Mouse (Mus musculus): Measurements from ENCODE around the gene Oprl1. TPM values are rescaled to one million over a fixed set of nuclear protein-coding genes. Genes with fewer than 3 reads are reported as not detected.
A peak's percentile ranks its signal among the peaks of the same experiment; 100 is the strongest.

Oprl1 gene
- total RNA-seq, 2 experiments from 2014 or later: 56.1 to 57.3 TPM

DNA sequence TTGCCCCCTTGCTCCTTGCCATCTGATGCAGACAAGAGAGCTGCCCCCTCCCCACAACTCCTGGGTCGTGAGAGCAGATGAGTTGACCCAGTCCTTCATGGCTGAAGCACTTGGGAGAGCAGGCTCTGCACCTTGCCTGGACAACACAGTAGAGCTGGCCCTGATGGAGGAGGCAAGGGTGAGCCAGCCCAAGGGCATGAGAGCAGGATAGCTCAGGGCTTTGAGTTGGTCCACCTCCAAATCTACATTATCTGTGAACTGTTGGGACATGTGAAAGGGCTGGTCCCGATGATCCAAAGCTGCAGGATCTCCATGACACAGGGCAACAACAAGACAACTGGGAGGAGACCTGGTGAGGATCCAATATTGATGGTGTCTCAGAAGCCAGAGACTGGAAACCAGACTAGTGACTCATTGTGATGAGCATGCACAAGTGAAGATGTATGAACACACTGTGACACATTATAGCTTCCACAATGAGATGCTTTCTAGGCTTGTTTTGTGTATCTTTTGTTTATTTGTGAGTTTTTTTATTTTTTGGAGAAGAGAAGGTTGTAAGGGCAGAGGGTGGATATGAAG is 43.4 kb downstream of the Oprl1 start:
- intact Hi-C loops (cut with DNase I): no loop called here
- DNase-seq (ENCODE audit: low spot score in 2 of 2): no peak

DNA sequence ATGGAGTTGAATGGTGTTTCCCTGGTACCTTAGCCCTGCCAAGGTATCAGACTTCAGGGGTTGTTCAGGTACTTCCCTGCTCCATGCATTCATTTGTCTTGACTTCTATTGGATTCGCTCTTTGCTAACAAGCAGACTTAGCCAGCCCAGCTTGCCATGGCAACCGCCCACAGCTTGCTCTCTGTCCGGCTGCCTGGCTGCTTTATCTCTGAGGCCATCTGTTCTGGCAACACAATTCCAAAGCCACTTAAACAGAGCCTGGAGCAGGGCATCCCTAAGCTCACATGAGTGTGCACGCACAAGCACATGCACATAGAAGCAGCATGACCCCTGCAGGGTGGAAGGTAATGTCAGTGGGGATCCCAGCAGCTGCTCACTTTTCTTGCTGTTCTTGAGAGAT is 44.2 kb downstream of the Oprl1 start:
- intact Hi-C loops (cut with DNase I): no loop called here
- peak; percentile 66 to 78 for DNase-seq (ENCODE audit: low spot score in 2 of 2)

DNA sequence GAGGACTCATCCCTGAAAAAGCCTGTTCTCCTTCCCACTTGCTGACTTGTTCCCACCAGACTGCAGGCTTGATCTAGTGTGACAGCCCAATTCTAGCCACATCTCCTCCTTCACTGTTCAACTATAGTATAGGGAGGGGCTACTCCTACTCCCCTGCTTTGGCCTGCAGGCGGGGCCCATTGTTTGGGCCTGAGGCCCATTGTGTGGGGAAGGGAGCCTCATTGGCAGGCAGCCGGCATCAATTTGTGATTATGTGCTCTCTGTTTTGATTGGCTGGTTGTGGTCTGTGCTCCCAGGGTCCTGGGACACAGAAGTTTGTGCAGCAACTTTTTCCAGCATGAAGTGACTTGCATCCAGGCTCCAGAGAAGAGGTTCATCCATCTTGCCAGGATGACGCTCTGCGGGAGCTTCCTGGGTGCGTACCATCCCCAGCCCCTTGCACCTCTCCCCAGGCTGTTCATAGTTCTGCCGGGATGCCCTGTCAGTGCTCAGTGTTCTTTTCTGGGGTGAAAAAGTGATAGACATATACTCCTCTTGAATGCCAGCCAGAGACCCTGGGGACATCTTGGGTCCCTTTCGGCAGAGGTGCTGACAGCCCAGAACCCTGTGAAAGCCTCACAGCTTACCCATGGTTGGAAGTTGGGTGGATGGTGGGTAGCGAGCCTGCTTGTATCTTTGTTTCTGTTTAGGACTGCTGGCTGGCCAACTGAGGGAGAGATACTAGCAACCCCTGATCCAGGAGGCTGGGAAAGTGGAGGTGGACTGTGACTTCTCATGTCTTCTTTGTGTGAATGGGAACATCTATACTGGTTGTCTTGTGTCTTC is 48.4 kb downstream of the Oprl1 start, which contains the start of gene Myt1:
Myt1 (plus strand) TSS at position 327 of the 825 bp plus-strand sequence.
- intact Hi-C loops (cut with DNase I): no loop called here
- DNase-seq (ENCODE audit: low spot score in 2 of 2): no peak

DNA sequence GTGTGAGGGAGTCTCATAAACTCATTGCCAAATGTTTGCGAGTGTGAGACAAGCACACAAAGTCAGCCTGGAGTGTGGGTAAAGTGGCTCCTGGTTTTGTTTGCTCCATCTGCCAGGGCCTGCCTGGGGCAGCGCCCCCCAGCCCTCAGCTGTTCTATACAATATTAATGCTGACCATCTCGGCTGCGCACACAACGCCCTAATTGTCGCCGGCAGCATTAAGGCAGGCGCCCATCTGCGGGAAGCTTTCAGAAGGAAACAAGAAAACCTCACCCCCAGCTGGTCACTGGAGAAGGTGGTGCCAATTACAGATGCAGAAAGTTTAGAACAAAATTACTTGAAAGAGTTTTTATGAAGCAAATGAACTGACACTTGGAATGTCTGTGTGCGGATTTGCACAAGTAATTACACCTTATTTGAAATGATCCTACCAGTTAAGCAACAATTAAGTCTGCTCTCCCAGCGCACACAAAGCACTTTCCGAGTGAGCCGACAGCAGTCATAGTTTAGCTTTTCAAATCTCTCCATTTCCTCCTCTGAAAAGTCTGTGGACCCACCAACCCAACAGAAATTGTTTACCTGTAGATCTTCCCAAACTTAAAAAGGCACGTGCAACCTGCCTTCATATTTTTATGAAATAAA is 49.2 kb downstream of the Oprl1 start:
- intact Hi-C loops (cut with DNase I): no loop called here
- DNase-seq (ENCODE audit: low spot score in 2 of 2): no peak

DNA sequence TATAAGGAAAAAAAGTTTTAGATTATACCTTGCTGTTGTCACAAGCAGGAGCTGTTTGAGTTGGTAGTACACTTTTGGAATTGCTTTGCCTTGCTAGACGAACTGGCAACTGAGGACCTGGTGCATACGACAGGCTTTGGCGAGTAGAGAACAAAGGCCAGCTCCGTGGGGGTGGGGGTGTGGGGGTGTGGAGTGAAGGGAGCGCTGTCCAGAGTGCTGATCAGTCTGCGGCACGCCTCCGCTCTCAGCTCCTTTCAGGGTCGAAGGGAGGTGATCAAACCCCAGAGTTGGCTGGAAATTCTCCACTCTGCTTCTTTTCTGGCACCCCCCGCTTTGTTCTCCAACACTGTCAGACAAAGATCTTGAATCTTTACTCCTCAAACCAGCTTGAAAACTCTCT is 49.8 kb downstream of the Oprl1 start:
- DNase-seq (ENCODE audit: low spot score in 2 of 2): no peak
- intact Hi-C loops (cut with DNase I): no loop called here

DNA sequence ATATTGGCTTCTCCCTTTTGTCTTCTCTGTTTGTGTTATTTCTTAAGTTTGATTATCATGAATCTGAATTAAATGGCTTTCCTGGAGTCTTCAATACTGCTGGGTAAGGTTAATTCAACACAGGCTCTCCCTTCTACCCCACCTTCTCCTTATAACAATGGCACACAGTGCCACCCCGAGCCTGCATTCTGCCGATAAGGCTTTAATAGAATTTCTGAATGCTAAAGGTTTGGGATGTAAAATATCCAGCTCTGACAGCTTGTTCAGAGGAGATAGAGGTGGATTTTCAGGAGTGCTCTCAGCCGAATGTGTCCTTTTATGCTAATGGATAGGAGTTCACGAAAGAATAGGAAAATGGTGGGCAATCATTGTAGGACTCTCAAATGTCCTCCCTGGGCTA is 50.4 kb downstream of the Oprl1 start:
- DNase-seq (ENCODE audit: low spot score in 2 of 2): no peak
- intact Hi-C loops (cut with DNase I): loop anchor here (5.0 kb wide), 1 partner anchor 72 kb away; the partner anchor contains the start of gene Pcmtd2

DNA sequence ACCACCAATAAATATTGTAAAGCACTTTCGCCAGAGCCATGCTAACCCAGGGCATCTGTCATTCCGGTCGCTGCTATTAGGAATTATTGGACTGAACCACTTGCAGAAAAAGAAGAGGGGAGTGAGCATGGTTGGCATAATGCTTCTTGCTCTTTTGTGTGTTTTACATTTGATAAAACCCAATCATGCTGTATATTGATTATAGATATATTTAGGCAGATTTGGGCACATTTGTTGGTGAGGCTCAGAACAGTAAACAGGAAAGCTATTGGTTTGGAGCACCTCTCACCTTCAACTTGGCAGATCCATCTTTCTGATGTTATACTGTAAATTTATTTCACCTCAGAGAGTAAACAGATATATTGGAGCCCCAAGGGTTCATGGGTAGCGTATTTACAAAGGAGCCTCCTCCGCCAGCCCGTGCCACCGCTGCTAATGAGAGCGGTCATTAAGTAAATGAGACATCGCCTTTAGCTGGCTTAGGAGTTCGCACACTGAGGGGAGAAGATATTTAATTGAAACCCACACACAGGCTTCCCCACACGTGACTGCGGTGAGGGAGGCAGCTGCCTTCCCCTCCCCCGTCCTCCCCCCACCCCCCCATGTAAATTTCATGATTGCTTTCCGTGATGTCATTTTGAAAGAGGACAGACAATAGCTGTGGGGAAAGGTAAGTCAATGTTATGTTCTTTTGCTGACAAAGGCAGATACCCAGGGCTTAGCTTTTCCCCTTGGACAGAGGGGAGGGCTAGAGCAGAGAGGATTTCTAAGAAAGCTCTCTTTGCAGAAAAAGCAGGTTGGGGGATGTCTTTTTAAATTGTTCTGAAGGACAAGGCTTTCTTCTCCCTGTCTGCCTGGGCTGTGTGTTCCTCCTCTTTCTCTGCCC is 52.1 kb downstream of the Oprl1 start:
- intact Hi-C loops (cut with DNase I): loop anchor here (5.0 kb wide), 1 partner anchor 70 kb away; the partner anchor contains the start of gene Pcmtd2
- peak; percentile 21 to 38 for DNase-seq (ENCODE audit: low spot score in 2 of 2)

DNA sequence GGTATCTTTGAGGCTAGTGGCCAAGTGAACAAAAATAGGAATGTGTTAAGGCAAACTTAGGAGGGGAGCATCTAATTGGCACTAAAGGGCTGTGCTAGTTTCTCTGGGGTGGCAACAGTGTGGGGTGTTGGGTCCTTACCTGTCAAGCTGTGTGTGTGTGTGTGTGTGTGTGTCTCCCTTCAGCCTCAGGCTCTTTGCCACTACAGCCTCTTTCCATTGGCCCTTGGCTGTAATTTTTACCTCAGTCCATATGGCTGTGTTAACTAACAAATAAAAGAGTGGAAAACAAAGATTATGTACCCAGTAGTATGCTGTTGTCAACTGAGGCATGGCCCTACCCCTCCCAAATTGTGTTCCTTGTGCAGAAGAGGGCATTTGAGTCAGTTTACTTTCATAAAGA is 53.6 kb downstream of the Oprl1 start:
- intact Hi-C loops (cut with DNase I): loop anchor here (5.0 kb wide), 1 partner anchor 69 kb away; the partner anchor contains the start of gene Pcmtd2

DNA sequence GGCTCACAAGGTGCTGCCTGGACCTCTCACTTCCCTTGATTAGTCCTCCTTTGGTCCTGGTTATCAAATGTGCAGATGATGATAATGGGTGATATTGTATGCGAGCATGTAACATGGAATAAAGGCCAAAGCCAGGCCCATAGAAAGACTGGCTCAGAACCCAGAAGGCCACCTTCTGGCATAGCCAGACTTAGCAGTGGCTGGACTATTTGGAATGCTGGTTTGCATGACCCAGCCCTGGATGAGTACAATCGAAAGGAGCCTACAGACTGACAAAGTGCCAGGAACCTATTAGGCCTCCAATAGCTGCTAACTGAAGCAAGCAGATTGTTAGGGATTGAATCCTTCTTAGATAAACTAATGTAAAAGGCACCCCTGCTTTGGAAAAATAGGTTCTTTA is 54.6 kb downstream of the Oprl1 start:
- DNase-seq (ENCODE audit: low spot score in 2 of 2): no peak
- intact Hi-C loops (cut with DNase I): loop anchor here (5.0 kb wide), 1 partner anchor 68 kb away; the partner anchor contains the start of gene Pcmtd2

More for the DNA sequence above, 53.6 kb downstream of the Oprl1 start:
- no peak for DNase-seq (ENCODE audit: low spot score in 2 of 2)

Other genes starting within 250 kb of the Oprl1 start
- gene Abhd16b, start 221.8 kb upstream of the Oprl1 start, total RNA-seq (2021): not detected
- 10 to 100 TPM; 74.7 to 76.8 TPM for gene Tpd52l2, start 217.9 kb upstream of the Oprl1 start, total RNA-seq (2021)
- 100 to 1,000 TPM; 289 to 296 TPM for gene Dnajc5, start 194.5 kb upstream of the Oprl1 start, total RNA-seq (2021)
- gene Uckl1, start 130.1 kb upstream of the Oprl1 start, total RNA-seq (2021): 10 to 100 TPM; 44.2 to 50.5 TPM
- 10 to 100 TPM; 51.0 to 51.7 TPM for gene Prpf6, start 123.1 kb upstream of the Oprl1 start, total RNA-seq (2021)
- gene Zfp512b, start 122.2 kb upstream of the Oprl1 start, total RNA-seq (2021): 10 to 100 TPM; 76.5 to 89.2 TPM
- gene Samd10, start 115.8 kb upstream of the Oprl1 start, total RNA-seq (2021): 10 to 100 TPM; 19.4 to 20.2 TPM
- gene Gm29797, start 58.0 kb upstream of the Oprl1 start, total RNA-seq (2021): not detected
- gene Sox18, start 43.4 kb upstream of the Oprl1 start, total RNA-seq (2021): 10 to 100 TPM; 10.9 to 11.4 TPM
- gene Tcea2, start 34.7 kb upstream of the Oprl1 start, total RNA-seq (2021): 10 to 100 TPM; 61.9 to 63.3 TPM
- gene Rgs19, start 21.0 kb upstream of the Oprl1 start, total RNA-seq (2021): 10 to 100 TPM; 30.2 to 35.3 TPM
- gene Lkaaear1, start 16.6 kb upstream of the Oprl1 start, total RNA-seq (2021): not detected
- 10 to 100 TPM; 17.4 to 18.1 TPM for gene Myt1, start 48.3 kb downstream of the Oprl1 start, total RNA-seq (2021)
- 10 to 100 TPM; 78.2 to 95.2 TPM for gene Pcmtd2, start 122.8 kb downstream of the Oprl1 start, total RNA-seq (2021)
- gene Polr3k, start 149.3 kb downstream of the Oprl1 start, total RNA-seq (2021): 10 to 100 TPM; 30.2 to 33.4 TPM

Measured in left cerebral cortex, postnatal 25 days (tissue).